Mouse (Mus musculus): ENCODE measurements around the gene Smarcd1.

- TF ChIP-seq EP300 (IDR thresholded peaks at IDR 0.05; ENCODE audit: insufficient read depth, low read depth, low read length), result no peak
- TF ChIP-seq POLR2A (IDR thresholded peaks at IDR 0.05; ENCODE audit: insufficient read depth, low read depth, low read length), result no peak
These were observed 4.6 kb upstream of the Smarcd1 start for GRCm38 (mm10) chr15:99697309-99697708.
